Mouse (Mus musculus) thymus, postnatal 36 days (tissue): ENCODE data around the gene Vash1.

Source experiments
- DNase-seq, 2 experiments: peaks; one replicate each; pipeline ENCODE4 v3.0.0; 2022; ENCODE audit warnings: mixed read lengths in 2 of 2

Vash1 gene

GRCm38 (mm10) chr12:86721453-86721852 is 43.0 kb downstream of the Vash1 start:
- DNase-seq = no peak

GRCm38 (mm10) chr12:86724300-86724699 is 45.8 kb downstream of the Vash1 start:
- peak in 1 of 2 experiments; percentile 17 for DNase-seq

- no peak for DNase-seq
Observed at GRCm38 (mm10) chr12:86725706-86726105, 47.2 kb downstream of the Vash1 start.

GRCm38 (mm10) chr12:86726120-86726640 is 47.7 kb downstream of the Vash1 start, which contains the start of gene Angel1:
TSS of gene Angel1 (minus strand) at chr12:86726460.
- DNase-seq = peak; percentile 99

GRCm38 (mm10) chr12:86734319-86734810 is 55.9 kb downstream of the Vash1 start, which contains the start of gene Lrrc74a:
TSS of gene Lrrc74a (plus strand) at chr12:86734369.
- no peak for DNase-seq
